Mouse (Mus musculus) brown adipose tissue, adult 24 weeks (tissue): ENCODE results near the gene Sftpd. TPM values are rescaled to one million over a fixed set of nuclear protein-coding genes. Genes with fewer than 3 reads are reported as not detected.

Experiments used
- H3K27ac ChIP-seq: fragments of 200-500 bp; replicated peaks from 2 replicates; pipeline ENCODE4 v1.5.1; 2012; ENCODE audit warnings: low read depth, mild to moderate bottlenecking, low read length
- H3K4me1 ChIP-seq: fragments of 200-500 bp; 2 replicates; pipeline ENCODE4 v1.6.1; 2012; ENCODE audit warnings: low read length, mixed read lengths; ENCODE audit not compliant: control insufficient read depth, insufficient read depth, insufficient read length
- H3K4me3 ChIP-seq: fragments of 200-500 bp; 2 replicates; pipeline ENCODE4 v1.5.1; 2012; ENCODE audit warnings: low read depth, mild to moderate bottlenecking, low read length, moderate library complexity; ENCODE audit not compliant: insufficient read depth
- polyA plus RNA-seq: library from polyadenylated mRNA; stranded (reverse); fragments of >200 nt; gene quantifications from 2 replicates; pipeline ENCODE4 v1.2.4, GENCODE M21; 2012; ENCODE audit not compliant: missing spikeins, insufficient read depth, insufficient read length

Sftpd gene
- polyA plus RNA-seq, 1 experiment, result not detected

- H3K27ac ChIP-seq, result no peak overlapping the region
- H3K4me3 ChIP-seq, result no peak overlapping the region
- H3K4me1 ChIP-seq, result no peaks in the 10 kb centered on the region
Observed at GRCm38 (mm10) chr14:41137006-41137405, 47.9 kb downstream of the Sftpd start.

GRCm38 (mm10) chr14:41131540-41131939, 53.4 kb downstream of the Sftpd start, which contains the start of gene Sftpa1:
TSS of gene Sftpa1 (plus strand) at chr14:41131782.
- Histone ChIP-seq H3K27ac (no peak within 1 kb of the TSS), H3K4me1 (no peaks in the 10 kb centered on the region), H3K4me3 (no peak within 1 kb of the TSS)

- no peak overlapping the region for H3K4me3 ChIP-seq
- no peaks in the 10 kb centered on the region for H3K4me1 ChIP-seq
- H3K27ac ChIP-seq, result no peak overlapping the region
Observed at GRCm38 (mm10) chr14:41127997-41128396, 57.0 kb downstream of the Sftpd start.

GRCm38 (mm10) chr14:41124683-41125082, 60.3 kb downstream of the Sftpd start:
- H3K27ac ChIP-seq, result no peak overlapping the region

More at GRCm38 (mm10) chr14:41124683-41125082, 60.3 kb downstream of the Sftpd start:
- Histone ChIP-seq H3K4me1 (no peaks in the 10 kb centered on the region), H3K4me3 (no peak overlapping the region)

Other genes with a start within 250 kb of the Sftpd start
- 27.1 and 43.2 TPM in 2 replicates for gene Tspan14, start 218.3 kb downstream of the Sftpd start, polyA plus RNA-seq
- 532 and 638 TPM in 2 replicates for gene Fam213a, start 171.4 kb downstream of the Sftpd start, polyA plus RNA-seq
- gene Dydc2, start 115.9 kb downstream of the Sftpd start, polyA plus RNA-seq, result not detected in 2 replicates
- not detected in 2 replicates for gene Dydc1, start 112.2 kb downstream of the Sftpd start, polyA plus RNA-seq
- gene Mat1a, start 80.1 kb downstream of the Sftpd start, polyA plus RNA-seq, result 0.33 and 2.6 TPM in 2 replicates
- gene Sftpa1, start 53.4 kb downstream of the Sftpd start, polyA plus RNA-seq, result not detected in 2 replicates
- gene Mbl1, start 33.7 kb downstream of the Sftpd start, polyA plus RNA-seq, result not detected in 2 replicates
- not detected in 2 replicates for gene Gm2832, start 93.7 kb upstream of the Sftpd start, polyA plus RNA-seq
- 1.3 TPM in 1 of 2 replicates, not detected in the other for gene Gm5798, start 163.5 kb upstream of the Sftpd start, polyA plus RNA-seq
- not detected in 2 replicates for gene Gm7945, start 201.2 kb upstream of the Sftpd start, polyA plus RNA-seq
- gene Gm6482, start 223.1 kb upstream of the Sftpd start, polyA plus RNA-seq, result not detected in 2 replicates